Mouse (Mus musculus) lung, postnatal 14 days (tissue): ENCODE data around the gene Gm26992.
"Not testable (repeated sequence)": the region's sequence is repeated elsewhere in the genome, so short reads cannot be mapped to it uniquely, and the experiment has no call there.

ENCODE experiments used
- DNase-seq: peaks from one replicate; pipeline ENCODE4 v3.0.0; 2021

Gm26992 gene

DNA sequence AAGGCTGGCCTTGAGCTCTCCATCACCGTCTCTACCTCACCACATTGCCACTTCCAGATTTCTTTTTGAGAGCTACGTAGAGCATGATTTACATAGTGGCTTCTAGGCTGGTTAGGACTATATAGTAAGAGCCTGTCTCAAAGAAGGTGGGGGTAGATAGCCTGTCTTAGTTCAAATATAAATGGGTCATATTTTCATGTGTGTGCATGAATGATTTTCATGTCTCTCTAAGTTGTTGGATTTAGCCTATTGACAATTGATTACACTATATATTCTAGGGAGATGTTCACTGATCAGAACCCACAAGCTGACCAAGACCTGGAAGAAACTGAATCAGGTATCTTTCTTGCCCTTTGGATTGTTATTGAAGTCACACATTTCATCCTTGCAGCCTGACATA is at the start of gene Gm26992:
Gene Gm26992 (plus strand): TSS at position 301 of the 400 bp plus-strand sequence.
- DNase-seq, result no peak

DNA sequence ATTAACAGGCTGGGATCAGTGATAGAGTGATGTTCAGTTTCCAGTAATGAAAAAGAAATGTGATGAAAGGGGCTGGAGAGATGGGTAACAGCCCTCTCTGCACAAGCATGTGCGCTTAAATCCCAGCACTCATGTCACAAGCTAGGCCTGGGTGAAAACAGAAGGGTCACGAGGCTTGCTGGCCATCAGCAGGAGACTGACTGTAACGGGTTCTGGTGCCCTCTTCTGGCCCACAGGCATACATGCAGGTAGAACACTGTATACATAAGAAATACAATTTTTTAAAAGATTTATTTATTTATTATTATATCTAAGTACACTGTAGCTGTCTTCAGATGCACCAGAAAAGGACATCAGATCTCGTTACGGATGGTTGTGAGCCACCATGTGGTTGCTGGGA is 47.6 kb upstream of the Gm26992 start:
- DNase-seq, result peak; percentile 5

DNA sequence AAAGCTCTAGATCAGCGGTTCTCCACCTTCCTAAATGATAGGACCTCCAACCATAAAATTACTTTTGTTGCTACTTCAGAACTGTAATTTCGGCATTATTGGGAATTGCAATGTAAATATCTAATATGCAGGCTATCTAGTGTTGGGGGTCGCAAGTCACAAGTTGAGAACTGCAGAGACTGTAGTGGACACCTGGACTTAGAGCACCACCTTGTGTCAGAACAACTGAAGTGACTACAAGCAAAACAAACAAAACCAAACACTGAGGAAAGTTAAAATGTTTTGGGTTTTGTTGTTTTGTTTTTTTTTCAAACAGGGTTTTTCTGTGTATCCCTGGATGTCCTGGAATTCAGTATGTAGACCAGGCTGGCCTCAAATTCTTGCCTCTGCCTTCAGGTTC is 37.3 kb upstream of the Gm26992 start:
- no peak for DNase-seq

DNA sequence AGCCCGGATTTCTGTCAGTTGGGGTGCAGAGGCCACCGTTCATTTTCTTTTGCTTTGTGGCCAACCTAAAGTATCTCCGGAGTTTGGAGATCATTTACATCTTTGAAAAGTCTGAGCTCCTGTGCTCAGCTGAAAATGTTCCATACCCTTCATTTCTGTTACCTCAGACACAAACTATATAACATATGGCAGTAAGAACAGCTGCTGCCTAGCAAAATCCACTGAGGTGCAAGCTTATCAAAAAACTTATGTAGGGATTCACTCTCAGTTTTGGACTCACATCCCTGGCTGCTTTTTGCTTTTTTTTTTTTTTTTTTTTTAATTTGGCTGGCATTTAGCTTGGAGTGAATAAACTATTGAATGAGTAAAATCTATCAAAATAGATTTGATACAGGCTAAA is 33.7 kb upstream of the Gm26992 start:
- DNase-seq, result no peak

DNA sequence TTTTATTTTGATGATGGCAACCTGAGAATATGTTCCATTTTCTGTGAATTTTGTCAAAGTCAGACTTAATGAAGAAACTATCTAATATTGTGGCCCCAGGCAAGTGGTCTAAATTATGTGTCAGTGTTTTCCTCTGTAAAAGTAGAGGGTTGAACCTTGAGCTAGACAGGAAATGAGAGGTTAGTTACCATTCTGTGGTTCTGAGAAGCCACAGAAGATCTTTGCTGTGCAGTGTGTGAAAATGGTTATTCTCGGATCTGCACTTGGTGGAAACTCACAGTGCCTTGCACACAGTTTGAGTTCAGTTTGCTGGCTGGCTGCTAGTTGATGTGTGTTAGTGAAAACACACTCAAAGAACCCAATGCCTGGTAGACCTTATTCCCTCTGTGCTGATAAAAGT is 28.0 kb upstream of the Gm26992 start:
- no peak for DNase-seq

DNA sequence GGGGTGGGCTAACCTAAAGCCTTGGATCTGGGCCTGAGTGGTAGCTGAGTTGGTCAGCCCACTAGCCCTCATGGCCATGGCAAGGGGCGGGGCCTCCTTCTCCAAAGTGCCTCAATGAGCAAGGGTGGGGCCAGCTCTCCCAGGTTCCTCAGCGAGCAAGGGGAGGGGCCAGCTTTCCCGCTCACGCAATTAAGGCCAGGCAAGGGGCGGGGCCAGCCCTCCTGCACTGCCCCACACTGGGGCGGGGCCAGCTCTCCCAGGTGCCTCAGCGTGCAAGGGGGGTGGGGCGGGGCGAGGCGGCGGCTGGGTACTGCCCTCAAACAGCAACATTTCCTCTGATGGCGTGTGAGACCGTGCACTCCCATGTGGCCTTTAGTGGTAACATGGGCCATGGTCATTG is 16.8 kb upstream of the Gm26992 start:
- DNase-seq, result no peak

DNA sequence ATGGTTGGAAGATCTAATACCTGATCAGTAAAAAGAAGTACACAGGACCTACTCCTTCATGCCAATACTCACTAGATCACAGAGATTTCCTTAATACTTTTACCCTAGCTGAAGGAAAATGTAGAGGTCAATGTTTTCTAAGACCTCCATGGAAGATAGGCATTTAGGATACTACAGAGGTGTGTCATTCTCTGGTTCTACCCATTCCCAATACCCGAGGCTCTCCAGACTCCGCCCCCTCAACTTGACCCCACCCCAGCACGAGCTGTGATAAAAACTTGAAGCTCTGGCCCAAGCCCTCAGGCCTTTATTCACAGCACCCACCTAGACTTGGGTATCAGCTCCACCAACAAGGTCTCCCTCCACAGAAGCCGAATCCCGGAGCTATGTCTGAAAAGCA is 7.6 kb upstream of the Gm26992 start, which contains the start of gene Tsx:
Gene Tsx (plus strand): TSS at position 301 of the 400 bp plus-strand sequence.
- DNase-seq, result no peak

DNA sequence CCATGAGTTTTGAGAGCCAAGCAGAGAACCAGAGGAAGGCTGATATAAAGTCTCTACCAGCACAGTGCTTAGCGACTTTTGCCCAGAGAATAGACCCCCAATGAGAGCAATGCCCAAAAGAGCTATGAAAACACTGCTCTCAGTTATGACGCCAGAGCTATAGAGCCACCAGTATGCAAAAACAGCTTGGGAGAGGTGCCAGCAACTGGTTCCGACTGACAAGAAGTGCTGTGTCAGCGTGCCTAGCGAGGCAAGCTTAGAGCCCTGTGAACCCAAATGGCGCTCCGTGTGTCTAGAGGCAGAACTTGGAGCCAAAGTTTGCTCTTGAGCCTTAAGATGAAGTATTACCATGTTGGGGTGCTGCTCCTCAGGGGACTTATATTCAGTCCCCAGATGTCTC is 5.9 kb downstream of the Gm26992 start:
- no peak for DNase-seq

DNA sequence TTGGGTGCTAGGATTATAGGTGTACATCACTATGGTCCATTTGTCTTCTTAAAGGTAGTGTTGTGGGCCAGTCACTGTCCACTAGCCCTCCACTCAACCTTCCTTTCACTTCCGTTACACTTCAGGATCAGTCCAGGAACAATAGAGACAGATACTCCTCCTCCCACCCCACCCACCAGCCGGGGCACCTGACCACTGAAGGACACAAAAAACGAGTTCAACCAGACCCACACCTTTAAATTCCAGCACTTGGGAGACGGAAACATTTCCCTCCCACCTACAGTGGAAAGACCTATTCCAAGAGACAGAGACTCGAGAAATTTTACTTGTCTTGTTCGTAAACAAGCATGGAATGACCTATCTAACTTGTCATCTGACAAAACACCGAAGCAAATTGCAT is 10.5 kb downstream of the Gm26992 start:
- no peak for DNase-seq

DNA sequence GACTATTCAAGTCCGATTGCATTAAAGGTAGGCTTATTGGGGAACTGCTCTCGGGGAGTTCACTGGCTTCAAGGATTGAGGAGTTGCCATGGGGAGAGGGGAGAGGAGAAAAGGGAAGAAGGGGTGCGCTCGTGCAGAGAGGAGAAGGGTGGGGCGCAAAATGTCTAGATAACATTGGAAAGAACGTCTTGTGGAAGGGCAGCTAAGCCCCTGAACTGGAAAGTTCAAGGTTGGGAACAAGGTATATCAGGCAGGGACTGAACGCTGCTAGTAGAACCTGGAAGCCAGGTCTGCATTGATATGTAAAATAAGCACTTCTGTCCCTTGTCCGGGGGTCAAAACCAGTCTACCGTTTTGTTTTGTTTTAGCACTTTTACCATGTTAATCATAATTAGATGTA is 16.2 kb downstream of the Gm26992 start:
- DNase-seq, result no peak

DNA sequence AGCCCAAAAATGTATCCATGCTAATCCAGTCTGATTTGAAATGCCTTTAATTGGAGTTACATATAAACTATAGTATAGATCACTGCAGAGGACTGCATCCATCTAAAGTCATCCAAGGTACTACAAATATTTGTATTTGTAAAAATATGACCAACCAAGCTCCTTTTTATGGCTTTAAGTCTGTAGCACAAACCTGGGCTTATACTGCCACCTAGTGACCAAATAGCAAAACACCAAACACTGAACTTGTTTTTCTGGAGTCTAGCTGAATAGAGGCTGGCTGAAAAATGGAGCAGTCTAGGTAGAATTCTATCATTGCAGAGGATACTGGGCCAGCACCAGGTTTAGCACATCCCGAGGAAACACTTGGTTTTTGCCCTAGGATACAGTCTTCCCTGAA is 19.0 kb downstream of the Gm26992 start:
- peak; percentile 14 for DNase-seq

DNA sequence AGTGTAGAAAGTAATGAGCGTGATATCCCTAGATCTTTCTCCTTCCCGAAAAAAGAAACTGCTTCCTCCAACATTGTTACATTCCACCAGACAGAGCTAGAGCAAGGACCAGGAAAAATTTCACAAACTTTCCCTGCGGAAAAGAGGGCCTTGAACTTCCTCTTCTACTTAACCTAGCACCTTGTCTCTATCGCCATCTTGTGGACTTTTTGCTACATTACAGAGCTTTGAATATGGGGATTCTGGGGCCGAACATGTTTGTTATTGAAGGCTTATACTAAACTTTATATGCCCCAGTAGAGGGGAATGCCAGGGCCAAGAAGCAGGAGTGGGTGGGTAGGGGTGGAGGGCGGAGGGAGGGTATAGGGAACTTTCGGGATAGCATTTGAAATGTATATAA is 21.9 kb downstream of the Gm26992 start:
- peak; percentile 27 for DNase-seq

DNA sequence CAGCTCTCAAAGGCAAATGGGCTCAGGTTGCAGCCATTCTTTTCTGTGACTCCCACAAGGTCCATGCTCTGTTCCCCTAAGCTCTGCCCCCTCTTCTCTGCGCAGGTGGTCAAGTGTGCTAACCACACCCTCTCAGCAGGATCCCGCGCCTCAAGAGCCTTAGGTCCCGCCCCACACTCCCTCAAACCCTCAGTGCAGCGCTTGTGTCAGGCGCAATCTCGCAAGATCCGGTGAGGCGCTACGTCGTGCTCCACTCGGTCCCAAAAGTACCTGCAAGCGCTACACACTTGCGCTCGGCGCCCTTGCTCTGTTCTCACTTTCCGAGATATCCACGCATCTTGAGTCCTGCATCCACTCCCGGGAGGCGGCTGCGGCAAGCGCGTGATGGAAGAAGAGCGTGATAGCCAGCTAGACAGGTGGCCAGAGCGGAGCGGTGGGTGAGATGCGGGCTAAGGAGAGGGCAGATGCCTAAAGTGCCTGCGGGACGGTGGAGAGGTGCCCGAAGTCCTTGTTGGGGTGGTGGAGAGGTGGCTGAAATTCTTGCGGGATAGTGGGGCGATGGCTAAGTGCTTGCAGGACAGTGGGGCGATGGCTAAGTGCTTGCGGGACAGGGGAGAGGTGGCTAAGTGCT is 25.8 kb downstream of the Gm26992 start:
- peak; percentile 38 for DNase-seq

DNA sequence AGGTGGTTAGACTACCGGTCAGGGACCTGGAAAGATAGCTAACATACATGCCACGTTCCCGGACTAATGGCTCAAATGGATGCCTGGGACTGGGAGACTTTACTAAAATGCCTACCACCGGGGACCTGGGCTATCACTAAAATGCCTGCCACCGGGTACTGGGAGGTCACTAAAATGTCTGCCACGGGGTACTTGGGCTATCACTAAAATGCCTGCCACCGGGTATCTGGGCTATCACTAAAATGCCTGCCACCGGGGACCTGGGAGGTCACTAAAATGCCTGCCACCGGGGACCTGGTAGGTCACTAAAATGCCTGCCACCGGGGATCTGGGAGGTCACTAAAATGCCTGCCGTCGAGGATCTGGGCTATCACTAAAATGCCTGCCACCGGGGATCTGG is 26.6 kb downstream of the Gm26992 start:
- not testable (repeated sequence) for DNase-seq

DNA sequence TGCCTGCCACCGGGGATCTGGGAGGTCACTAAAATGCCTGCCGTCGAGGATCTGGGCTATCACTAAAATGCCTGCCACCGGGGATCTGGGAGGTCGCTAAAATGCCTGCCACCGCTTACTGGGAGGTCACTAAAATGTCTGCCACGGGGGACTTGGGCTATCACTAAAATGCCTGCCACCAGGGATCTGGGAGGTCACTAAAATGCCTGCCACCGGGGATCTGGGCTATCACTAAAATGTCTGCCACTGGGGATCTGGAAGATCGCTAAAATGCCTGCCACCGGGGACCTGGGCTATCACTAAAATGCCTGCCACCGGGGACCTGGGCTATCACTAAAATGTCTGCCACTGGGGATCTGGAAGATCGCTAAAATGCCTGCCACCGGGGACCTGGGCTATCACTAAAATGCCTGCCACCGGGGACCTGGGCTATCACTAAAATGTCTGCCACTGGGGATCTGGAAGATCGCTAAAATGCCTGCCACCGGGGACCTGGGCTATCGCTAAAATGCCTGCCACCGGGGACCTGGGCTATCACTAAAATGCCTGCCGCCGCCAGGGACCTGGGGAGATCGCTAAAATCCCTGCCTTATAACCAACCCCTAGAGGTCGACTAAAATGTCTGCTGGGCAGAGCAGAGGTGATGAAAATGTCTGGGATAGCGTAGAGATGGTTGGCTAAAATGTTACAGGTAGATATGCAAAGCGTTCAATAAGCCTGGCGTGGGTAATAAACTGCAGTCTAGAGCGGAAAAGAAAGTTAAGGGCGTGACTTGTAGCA is 27.3 kb downstream of the Gm26992 start:
- not testable (repeated sequence) for DNase-seq

DNA sequence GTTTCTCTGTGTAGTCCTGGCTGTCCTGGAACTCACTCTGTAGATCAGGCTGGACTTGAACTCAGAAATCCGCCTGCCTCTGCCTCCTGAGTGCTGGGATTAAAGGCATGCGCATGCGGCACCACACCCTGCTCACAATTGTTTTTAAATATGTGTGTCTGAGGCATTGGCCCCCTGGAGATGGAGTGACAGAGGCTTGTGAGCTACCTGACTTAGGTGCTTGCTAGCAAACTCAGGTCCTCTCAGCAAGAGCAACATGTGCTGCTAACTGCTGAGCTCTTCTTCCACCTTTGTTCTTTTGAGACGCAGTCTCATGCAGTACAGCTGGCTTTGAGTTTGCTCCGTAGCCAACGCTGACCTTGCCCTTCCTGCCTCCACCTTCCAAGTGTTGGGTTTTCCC is 31.0 kb downstream of the Gm26992 start:
- no peak for DNase-seq

DNA sequence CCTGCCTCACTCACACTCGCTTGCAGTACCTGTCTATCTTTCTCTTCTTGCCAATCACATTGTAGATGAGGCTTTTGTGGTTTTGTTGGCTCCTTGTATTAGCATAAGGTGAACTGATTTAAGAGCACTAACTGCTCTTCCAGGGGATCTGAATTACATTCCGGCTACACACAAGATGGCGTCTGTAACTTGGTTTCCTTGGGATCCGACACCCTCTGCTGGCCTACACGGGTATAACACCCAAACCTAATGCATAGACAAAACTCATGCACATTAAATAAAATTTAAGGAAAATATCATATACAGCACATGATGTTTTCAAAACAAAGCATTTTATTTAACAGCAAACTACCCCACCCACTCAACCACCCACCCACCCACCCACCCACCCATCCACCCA is 38.2 kb downstream of the Gm26992 start:
- DNase-seq, result no peak

DNA sequence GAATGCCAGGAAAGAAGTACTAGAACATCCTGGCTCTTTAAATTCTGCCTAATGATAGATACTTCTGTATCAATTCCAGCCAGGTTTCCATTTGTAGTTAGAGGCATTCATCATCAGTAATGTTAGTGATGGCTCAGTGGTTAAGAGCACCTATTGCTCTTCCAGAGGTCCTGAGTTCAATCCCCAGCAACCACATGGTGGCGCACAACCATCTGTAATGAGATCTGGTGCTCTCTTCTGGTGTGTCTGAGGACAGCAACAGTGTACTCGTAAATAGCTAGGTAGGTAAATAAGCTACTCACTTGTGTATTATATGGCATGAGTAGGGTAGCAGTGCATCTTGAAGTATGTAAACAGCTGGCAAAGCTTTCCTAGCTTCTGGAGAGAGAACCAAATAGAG is 47.2 kb downstream of the Gm26992 start:
- no peak for DNase-seq

DNA sequence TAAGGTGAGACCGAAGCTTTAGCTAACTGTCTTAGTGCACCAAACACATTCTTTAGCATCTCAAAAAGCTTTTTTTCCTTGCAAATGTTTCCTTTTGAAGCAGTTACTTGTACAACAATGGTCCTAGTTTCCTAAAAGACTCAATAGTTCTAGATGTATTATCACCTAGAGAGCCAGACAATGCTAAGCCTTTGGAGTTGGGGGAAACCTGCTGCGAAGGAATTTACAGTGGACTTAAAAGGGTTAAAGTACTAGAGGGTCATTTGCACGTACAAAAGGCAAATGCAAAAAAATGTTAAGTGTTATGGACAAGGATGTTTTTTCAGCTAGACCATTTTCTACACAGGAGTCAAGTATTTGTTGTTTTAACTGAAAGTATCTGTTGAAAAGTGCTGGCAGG is 50.5 kb downstream of the Gm26992 start:
- no peak for DNase-seq

DNA sequence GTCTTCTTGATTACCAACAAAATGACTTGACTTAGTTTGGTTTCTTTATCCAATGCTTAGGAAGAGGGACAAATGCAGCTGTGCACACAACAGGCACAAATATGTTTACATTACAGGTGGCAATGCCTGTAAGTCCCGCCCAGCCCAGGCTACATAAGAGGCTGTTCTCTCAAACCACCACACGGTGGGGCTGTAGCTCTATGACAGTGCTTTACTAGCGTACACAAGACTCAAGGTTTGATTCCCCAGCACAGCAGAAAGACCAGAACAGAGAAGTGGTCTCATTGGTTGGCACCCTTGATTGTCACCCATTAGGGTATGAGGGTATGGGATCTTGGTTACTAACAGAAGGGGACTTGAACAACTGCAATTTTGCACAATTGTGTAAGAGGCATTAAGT is 55.7 kb downstream of the Gm26992 start:
- peak; percentile 67 for DNase-seq

DNA sequence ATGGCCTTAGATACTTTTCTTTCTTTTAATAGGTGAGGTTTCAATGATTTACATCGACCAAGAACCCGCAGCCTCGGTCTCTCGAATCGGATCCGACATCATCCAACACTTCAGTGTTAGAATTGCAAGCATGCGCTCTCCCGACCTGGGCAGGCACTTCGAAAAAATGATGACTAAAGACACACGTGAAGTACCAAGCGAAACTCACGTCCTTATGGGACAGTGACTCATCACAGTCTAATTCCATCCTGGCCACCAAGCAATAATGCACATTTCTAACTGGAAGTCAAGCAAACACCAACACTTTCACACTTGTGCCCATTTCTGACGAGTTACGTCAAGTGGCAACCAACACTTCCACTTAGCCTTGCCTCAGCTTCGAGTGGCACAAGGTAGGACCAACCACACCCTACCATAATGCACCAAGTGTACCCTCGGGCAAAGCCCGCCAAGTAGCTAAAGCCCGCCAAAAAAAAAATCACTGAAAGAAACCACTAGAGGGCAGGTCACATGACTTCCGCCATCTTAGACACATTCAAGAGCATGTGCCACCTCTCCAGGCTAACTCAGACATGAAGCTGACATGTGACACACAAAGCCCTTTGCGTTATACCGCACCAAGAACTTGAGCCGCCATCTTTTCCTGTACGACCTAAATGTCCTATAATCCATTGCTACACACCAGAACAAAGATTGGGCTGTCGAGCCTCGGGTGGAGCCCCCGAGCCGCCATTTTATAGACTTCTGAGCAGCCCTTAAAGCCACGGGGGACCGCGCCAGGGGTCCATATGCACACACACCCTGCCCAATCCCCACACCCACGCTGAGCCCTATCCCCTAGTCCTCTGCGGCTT is 59.7 kb downstream of the Gm26992 start:
- no peak for DNase-seq

DNA sequence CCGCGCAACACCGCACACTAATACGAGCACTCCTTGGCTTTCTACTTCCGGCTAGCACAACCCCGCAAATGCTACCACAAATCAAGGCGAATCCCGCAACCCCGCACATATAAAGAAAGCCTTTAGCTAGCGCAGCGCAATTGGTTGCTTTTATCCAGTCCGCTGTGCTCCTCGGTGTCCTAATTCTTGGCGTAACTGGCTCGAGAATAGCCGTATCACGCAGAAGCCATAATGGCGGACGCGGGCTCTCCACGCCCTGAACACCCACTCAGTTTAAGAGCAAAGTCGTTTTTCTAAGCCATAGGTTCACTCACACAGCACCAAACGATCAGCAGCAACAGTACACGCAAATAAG is 60.3 kb downstream of the Gm26992 start:
- DNase-seq, result no peak

DNA sequence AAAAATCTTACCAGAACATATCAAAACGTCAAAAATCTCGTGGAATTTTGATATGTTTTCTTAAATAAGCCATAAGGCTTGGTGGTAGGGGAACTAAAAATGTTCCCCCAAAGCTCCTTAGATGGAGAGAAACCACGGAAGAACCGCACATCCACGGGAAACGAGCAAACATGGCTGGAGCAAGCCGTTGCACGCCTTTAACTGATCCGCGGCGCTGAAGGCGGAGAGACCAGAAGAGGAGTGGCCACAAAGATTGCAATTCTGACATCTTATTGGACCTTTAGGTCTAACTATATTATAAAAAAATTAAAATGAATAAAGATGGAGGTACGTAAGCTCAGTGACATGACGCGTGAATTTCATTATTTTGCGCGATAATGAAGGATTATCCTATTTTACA is 61.2 kb downstream of the Gm26992 start:
- DNase-seq, result no peak

DNA sequence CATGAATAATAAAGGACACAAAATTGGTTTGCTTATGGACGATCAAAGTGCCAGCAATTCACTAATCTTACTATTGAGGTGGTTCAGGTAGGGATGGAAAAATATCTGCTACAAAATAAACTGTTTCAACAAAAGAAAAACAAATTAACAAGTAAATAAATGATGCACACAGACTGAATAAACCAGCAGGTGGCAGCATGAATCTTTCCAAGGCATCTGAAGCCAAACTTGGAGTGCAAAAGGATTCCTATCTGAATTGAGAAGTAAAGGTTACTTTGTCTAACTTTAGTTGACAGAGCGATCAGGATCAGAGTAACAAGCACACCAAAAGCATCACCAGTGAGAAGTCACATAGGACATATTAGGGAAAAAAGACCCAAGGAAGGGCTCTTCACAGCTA is 62.2 kb downstream of the Gm26992 start:
- DNase-seq, result peak; percentile 54
